Mouse (Mus musculus): ENCODE measurements at regions not wholly inside any gene's neighbourhood (a gene's known extent, or its start where the extent isn't known, plus 50 kb on each side); places are given as distances from the start of the nearest gene placed in this dataset.

DNA sequence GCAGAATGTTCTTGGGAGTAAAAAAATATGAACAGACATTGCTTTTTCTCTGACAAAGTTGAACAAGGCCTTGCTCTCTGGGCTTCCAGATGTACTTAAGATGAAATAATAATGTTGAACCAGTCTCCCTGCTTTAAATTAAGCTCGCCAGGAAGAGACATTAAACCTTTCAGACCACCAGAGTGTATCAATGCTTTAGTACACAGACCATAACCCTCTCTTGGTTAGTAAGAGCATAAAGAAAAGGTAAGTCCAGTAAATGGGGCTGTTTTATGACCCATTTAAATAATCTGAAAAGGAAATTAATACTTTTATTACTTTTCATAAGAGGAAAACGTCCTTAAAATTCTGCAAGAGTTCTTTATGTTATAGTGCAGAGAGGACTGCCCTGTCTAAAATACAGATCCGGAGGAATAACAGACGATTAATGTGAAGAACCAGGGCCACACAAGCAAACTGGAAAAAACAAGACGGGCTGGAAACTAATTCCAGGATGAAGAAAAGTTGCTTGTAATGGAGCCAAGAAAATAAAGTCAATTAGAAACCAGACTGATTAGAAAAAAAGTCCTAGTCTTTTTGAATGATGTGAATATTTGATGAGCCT is 74.4 kb downstream of the Mettl11b start:
- Histone ChIP-seq H3K27ac (no peak overlapping the region), H3K4me3 (no peak overlapping the region), H3K4me1 (peaks cover 5% of the 10 kb centered on the region; the same call in 1 of the 2 replicates), H3K27me3 (no peaks in the 10 kb centered on the region), H3K36me3 (no peaks in the 10 kb centered on the region), H3K9me3 (no peaks in the 10 kb centered on the region), H3K9ac (no peak overlapping the region), H3K4me2 (no peak overlapping the region)
- no peak for ATAC-seq (ENCODE audit: insufficient number of reproducible peaks, low FRiP score, low TSS enrichment, low read depth)
- 36% methylated on average over 5 of the region's 5 CpGs for WGBS

DNA sequence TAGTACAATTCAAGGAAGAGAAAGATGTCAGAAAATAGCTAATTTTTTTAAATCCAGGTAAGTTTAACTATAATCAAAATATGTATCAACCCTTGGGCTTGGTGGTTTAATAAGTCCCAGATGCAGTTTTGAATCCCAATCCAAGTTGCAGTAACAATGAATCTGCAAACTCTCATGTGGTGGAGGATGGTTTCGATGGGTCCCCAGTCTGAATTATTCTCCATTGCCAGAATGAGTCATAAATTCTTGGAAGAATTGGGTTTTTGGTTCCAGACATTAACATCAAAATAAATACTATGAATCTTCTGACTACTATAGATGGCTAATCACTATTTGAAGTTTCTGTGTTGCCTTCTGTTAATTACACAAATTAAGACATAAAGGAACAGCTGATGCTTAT is 82.9 kb downstream of the Mettl11b start:
- Histone ChIP-seq H3K27ac (no peak overlapping the region), H3K36me3 (no peaks in the 10 kb centered on the region), H3K9me3 (no peaks in the 10 kb centered on the region), H3K4me1 (no peaks in the 10 kb centered on the region), H3K9ac (no peak overlapping the region), H3K4me3 (no peak overlapping the region), H3K4me2 (no peak overlapping the region), H3K27me3 (no peaks in the 10 kb centered on the region)
- WGBS: 85% methylated on average over 1 of the region's 1 CpGs
- no peak for ATAC-seq (ENCODE audit: insufficient number of reproducible peaks, low FRiP score, low TSS enrichment, low read depth)

DNA sequence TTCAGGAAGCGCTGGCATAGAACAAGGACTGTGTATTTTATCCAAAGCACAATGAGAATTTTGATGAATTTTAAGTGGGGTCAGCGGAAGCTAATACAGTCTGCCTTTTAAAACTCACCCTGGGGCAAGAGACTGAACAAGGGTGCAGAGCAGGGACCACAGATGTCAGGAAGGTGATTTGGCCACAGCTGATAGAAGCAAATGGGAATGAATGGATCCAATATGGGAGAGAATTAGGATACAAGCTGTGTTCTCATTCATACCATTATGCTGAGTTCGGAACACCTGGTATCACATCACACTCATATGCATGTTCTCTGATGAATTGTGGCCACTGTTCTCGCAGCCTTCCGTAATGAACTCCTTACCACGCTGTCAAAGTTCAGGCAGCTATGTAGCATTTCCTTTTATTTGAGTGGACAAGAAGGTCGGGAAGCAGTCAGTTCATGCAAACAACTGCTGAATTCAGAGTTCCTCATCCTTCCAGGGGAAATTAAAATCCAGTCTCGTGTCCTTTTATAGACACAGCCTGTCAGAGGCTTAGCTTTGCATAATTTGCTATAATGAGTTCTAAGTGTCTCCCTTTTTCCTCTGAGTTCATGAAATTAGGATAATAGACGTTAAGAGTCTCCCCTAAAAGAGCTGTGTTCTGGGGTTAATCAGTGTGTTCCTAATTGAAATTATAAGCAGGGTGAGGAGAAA is 84.4 kb downstream of the Mettl11b start:
- WGBS: 51% methylated on average over 9 of the region's 9 CpGs
- Histone ChIP-seq H3K4me3 (no peak overlapping the region), H3K9me3 (no peaks in the 10 kb centered on the region), H3K36me3 (no peaks in the 10 kb centered on the region), H3K4me2 (no peak overlapping the region), H3K27me3 (no peaks in the 10 kb centered on the region), H3K4me1 (no peaks in the 10 kb centered on the region), H3K9ac (no peak overlapping the region), H3K27ac (no peak overlapping the region)
- ATAC-seq (ENCODE audit: insufficient number of reproducible peaks, low FRiP score, low TSS enrichment, low read depth): no peak

DNA sequence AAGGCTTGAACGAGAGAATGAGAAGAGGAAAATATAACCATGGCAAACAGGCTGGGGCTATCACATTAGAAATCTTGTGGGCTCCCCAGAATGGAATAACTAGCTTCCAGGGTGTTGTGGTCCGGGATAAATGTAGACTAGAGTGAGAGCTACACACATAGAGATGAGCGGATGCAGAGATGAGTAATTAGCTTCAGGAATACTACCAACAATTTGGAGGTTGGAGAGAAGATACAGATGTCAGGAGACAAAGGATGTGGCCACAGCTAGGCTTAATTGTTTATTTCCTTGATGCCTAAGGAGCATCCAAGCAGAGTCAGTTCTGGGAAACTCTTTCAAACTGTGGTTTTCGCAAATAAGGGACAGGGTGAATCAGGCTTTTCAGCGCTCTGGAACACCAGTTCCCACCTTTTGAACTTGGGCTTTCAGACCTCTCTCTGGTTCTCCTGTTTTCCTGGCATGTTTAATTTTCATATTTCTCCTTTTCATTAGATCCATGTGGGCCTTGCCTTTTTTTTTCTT is 94.7 kb downstream of the Mettl11b start:
- 72% methylated on average over 5 of the region's 5 CpGs for WGBS
- H3K27ac ChIP-seq: no peak overlapping the region
- no peaks in the 10 kb centered on the region for H3K36me3 ChIP-seq
- H3K9ac ChIP-seq: no peak overlapping the region
- ATAC-seq (ENCODE audit: insufficient number of reproducible peaks, low FRiP score, low TSS enrichment, low read depth): no peak
- no peak overlapping the region for H3K4me3 ChIP-seq
- no peaks in the 10 kb centered on the region for H3K4me1 ChIP-seq
- no peak overlapping the region for H3K4me2 ChIP-seq
- no peaks in the 10 kb centered on the region for H3K27me3 ChIP-seq
- no peaks in the 10 kb centered on the region for H3K9me3 ChIP-seq

DNA sequence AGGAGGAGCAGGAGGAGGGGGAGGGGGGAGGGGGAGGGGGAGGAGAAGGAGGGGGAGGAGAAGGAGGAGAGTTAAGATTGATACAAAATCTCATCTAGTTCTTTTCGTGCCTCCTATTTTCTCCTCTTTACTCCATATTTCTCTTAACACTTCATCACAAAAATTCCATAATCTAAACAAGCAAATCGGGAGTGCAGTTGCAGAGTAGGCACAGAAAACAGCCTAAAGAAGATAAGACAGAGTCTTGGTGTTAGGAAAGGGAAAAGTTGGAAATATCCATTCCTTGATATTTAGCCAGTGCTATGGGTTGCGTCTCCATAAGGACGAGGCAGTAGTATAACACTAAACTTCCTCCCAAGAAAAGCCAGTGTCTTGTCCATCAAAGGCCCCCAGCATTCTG is 100.1 kb downstream of the Mettl11b start:
- ATAC-seq (ENCODE audit: insufficient number of reproducible peaks, low FRiP score, low TSS enrichment, low read depth): no peak
- Histone ChIP-seq H3K9ac (no peak overlapping the region), H3K4me2 (no peak overlapping the region), H3K27ac (no peak overlapping the region), H3K4me1 (no peaks in the 10 kb centered on the region), H3K9me3 (no peaks in the 10 kb centered on the region), H3K4me3 (no peak overlapping the region), H3K36me3 (no peaks in the 10 kb centered on the region), H3K27me3 (no peaks in the 10 kb centered on the region)
- 87% methylated on average over 4 of the region's 4 CpGs for WGBS

DNA sequence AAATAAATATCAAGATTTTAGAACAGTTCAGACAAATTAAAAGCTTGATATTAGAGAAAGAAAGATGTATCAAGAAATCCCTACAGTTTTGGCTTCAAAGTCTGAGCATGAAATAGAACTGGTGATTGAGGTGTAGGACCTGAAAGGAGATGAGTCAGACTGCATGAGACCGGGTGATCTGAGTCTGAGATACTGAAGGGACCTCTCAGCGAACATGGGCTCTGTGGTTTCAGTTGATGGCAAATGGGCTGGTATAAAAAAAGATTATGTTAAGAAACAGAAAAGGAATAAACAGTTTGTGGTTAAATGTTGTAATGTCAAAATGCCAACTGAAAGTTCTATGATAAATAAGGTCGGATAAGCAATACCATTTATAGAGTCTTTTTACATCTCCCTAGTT is 103.7 kb downstream of the Mettl11b start:
- Histone ChIP-seq H3K9ac (no peak overlapping the region), H3K4me2 (no peak overlapping the region), H3K27ac (no peak overlapping the region), H3K27me3 (no peaks in the 10 kb centered on the region), H3K36me3 (no peaks in the 10 kb centered on the region), H3K9me3 (no peaks in the 10 kb centered on the region), H3K4me1 (no peaks in the 10 kb centered on the region), H3K4me3 (no peak overlapping the region)
- whole genome bisulfite sequencing: 89% methylated on average over 3 of the region's 3 CpGs
- no peak for ATAC-seq (ENCODE audit: insufficient number of reproducible peaks, low FRiP score, low TSS enrichment, low read depth)

DNA sequence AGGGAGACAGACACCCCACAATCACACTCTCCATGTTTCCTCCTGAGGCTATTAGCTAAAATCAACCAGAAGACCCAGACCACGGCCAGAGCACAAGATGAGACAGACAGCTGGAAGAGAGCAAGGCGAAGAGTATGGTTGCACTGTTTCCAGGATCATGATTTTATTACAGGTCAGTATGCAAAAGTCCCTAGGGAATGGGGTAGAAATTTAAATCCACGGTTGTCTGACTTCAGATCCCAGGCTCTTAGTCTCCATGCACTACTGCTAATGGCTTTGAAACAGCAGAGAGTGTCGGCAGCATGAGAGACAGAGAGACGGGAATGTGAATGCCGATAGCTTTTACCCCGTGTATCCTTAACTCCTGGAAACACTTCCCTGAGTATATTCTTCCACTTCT is 105.2 kb downstream of the Mettl11b start:
- H3K9ac ChIP-seq: no peak overlapping the region
- no peaks in the 10 kb centered on the region for H3K36me3 ChIP-seq
- no peak overlapping the region for H3K4me3 ChIP-seq
- 32% methylated on average over 7 of the region's 7 CpGs for WGBS
- no peak overlapping the region for H3K4me2 ChIP-seq
- no peak overlapping the region for H3K27ac ChIP-seq
- H3K4me1 ChIP-seq: no peaks in the 10 kb centered on the region
- no peaks in the 10 kb centered on the region for H3K9me3 ChIP-seq
- H3K27me3 ChIP-seq: no peaks in the 10 kb centered on the region
- ATAC-seq (ENCODE audit: insufficient number of reproducible peaks, low FRiP score, low TSS enrichment, low read depth): no peak

DNA sequence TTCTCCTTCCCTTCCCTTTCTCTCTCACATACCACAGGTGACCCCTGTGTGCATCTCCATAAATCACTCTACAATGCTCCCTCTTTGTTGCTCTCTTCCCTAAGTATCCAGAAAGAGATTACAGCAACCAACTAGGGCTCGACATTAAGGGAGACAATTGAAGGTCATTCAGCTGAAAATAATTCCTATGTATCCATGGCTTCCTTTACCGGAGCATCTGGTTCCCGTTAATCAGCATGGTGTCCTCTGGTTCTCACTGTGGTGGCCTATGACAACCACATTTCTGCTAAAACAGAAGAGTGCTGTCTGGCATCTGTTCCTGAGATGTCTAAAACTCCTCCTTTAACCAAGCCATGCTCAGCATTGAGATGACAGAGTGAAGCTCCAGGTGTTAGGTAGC is 106.9 kb downstream of the Mettl11b start:
- Histone ChIP-seq H3K4me2 (no peak overlapping the region), H3K4me3 (no peak overlapping the region), H3K4me1 (no peaks in the 10 kb centered on the region), H3K27me3 (no peaks in the 10 kb centered on the region), H3K36me3 (no peaks in the 10 kb centered on the region), H3K9me3 (no peaks in the 10 kb centered on the region), H3K9ac (no peak overlapping the region), H3K27ac (no peak overlapping the region)
- WGBS: 30% methylated on average over 3 of the region's 3 CpGs
- no peak for ATAC-seq (ENCODE audit: insufficient number of reproducible peaks, low FRiP score, low TSS enrichment, low read depth)

DNA sequence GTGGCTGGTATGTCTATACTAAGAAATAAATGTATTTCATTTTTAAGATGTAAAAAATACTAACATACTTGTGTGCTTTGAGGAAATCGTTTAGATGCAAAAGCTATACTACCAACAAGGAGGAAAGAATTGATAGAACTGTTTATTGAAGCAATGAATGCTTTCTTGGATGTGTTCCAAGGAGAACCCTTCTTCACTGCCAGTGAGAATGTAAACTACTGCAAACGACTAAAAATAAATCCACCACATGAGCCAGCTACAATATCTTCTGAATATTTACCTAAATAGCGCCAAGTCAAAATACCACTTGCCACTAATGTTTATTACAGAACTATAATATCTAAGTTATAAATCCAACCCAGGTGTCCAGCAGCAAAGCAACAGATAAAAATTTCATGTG is 108.4 kb downstream of the Mettl11b start:
- no peak for ATAC-seq (ENCODE audit: insufficient number of reproducible peaks, low FRiP score, low TSS enrichment, low read depth)

DNA sequence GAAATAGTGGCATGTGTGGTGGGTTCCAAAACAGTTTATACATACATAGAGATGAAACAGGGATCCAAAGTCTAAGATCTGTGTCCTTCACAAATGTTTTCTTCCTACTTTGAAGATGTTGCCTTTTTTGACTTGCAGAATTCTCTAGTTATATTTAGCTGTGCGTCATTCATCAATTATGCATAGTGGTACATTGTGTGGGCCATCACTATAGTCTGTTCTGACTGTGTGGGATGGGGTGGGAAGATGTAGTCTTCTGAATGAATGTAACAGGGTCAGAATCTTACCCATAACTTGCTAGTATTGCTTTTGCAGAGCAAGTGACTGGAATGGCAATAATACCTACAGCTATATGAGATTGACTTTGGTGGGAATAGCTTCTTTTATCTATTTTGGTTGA is 116.6 kb downstream of the Mettl11b start:
- Histone ChIP-seq H3K9me3 (no peaks in the 10 kb centered on the region), H3K4me3 (no peak overlapping the region), H3K27ac (no peak overlapping the region), H3K9ac (no peak overlapping the region), H3K27me3 (no peaks in the 10 kb centered on the region), H3K4me1 (0 out of 2 replicates have a peak, but pooled peaks cover 4% of the 10 kb centered on the region), H3K36me3 (no peaks in the 10 kb centered on the region), H3K4me2 (no peak overlapping the region)
- WGBS: 93% methylated on average over 1 of the region's 1 CpGs
- ATAC-seq (ENCODE audit: insufficient number of reproducible peaks, low FRiP score, low TSS enrichment, low read depth): no peak

More for the DNA sequence above, 108.4 kb downstream of the Mettl11b start:
- H3K36me3 ChIP-seq: no peaks in the 10 kb centered on the region
- H3K27me3 ChIP-seq: no peaks in the 10 kb centered on the region
- H3K27ac ChIP-seq: no peak overlapping the region
- no peak overlapping the region for H3K4me3 ChIP-seq
- no peak overlapping the region for H3K4me2 ChIP-seq
- WGBS: 44% methylated on average over 3 of the region's 3 CpGs
- H3K9ac ChIP-seq: no peak overlapping the region
- no peaks in the 10 kb centered on the region for H3K4me1 ChIP-seq
- no peaks in the 10 kb centered on the region for H3K9me3 ChIP-seq

DNA sequence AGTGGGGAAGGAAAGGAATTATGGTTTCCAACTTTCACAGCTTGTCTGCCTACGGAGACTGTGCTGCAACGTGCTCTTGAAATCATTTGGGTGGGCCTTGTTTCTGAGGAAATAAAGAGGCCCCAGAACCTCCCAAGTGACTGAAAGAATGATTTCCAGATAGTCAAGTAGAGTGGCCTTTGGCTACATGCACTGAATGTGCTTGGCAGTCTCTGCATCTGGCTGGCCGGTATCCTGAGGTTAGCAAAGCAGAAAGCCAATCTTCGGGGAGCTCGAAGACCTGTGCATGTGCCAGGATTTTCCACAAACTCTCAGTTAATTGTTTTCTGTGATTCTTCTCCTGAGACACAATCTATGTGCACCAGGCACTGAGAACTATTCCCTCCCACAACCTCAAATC is 117.3 kb downstream of the Mettl11b start:
- WGBS: 35% methylated on average over 5 of the region's 5 CpGs
- Histone ChIP-seq H3K27me3 (no peaks in the 10 kb centered on the region), H3K4me2 (no peak overlapping the region), H3K9me3 (no peaks in the 10 kb centered on the region), H3K4me1 (0 out of 2 replicates have a peak, but pooled peaks cover 4% of the 10 kb centered on the region), H3K27ac (0 out of 2 replicates have a peak overlapping the region, but pooled peaks have one; percentile 44), H3K36me3 (no peaks in the 10 kb centered on the region), H3K9ac (no peak overlapping the region), H3K4me3 (no peak overlapping the region)
- ATAC-seq (ENCODE audit: insufficient number of reproducible peaks, low FRiP score, low TSS enrichment, low read depth): peak; percentile 75

Data from limb, embryonic 15.5 days (tissue).